Mouse (Mus musculus): ENCODE results near the gene Bbs1.

- no peak for TF ChIP-seq CTCF (IDR thresholded peaks at IDR 0.05; ENCODE audit: borderline replicate concordance, insufficient read depth, low read depth, low read length)
- peak; percentile 54; the same call in 1 of the 2 replicates for TF ChIP-seq POLR2A (IDR thresholded peaks at IDR 0.05; ENCODE audit: borderline replicate concordance, insufficient read depth, low read length)
These were observed 67.3 kb downstream of the Bbs1 start, which contains the start of the genes Ccs and Ccdc87 for GRCm38 (mm10) chr19:4839149-4839548.
